Mouse (Mus musculus) cortical plate, adult 2 months (tissue): ENCODE data around the gene Rapgef2.

Experiments used
- CTCF ChIP-seq: fragments of 200-500 bp; IDR thresholded peaks from 2 replicates; pipeline ENCODE4 v1.5.1; 2011; ENCODE audit warnings: mild to moderate bottlenecking, control low read depth, low read length; ENCODE audit not compliant: insufficient read depth; ENCODE audit errors: extremely low read depth
- POLR2A ChIP-seq: fragments of 200-500 bp; IDR thresholded peaks from 2 replicates; pipeline ENCODE4 v1.6.1; 2011; ENCODE audit warnings: mild to moderate bottlenecking, low read length, control low read depth; ENCODE audit not compliant: insufficient read depth; ENCODE audit errors: extremely low read depth

DNA sequence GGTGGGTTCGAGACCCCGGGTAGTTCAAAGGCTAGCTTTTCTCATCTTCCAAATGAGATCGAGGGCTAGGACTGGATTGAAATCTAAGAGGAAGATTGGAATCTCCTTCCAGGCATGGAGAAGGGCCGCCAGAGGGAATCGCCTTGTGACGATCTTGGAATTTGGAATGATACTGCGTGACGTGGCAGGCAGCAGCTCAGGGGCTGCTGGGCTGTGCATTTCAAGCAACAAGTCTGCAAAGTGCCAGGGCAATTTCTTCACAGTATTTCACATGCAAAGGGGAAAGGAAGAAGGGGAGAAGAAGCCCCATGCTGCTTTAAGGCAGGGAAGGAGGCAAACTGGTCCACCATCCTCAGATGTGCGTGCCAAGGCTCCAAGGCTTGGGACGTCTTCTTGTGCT lies 222.2 kb downstream of the Rapgef2 start:
- TF ChIP-seq POLR2A (no peak), CTCF (no peak)
